Comparison of ENCODE assay signal across 13 mouse cellular contexts in genomic region chr12:85468666-85469065, GRCm38 (mm10). TPM values are rescaled to one million over a fixed set of nuclear protein-coding genes. Genes with fewer than 3 reads are reported as not detected.
DNase-seq lines count a peak whose midpoint lies in the region; ATAC-seq lines count a peak whose summit lies in the region.
"Had no signal": no experiment of that assay in that cellular context is flagged by ENCODE, and none has a peak within 500 bp of the region (broad histone marks: within the 10 kb centered on the region; RNA-seq: fewer than 3 reads in every experiment).

No protein-coding gene starts in this region.

- H3K27ac ChIP-seq in liver, embryonic 16.5 days (ENCODE audit: low read length) = peak overlapping the region; percentile 42
- H3K27ac ChIP-seq in midbrain, embryonic 10.5 days (replicated peaks) = no peak overlapping the region
- no peak overlapping the region for H3K27ac ChIP-seq in intestine, embryonic 16.5 days (ENCODE audit: low read length)
- H3K27ac ChIP-seq: limb, embryonic 10.5 days; midbrain, embryonic 15.5 days had no signal

- 12% methylated on average over 12 of the region's 12 CpGs for WGBS in liver, embryonic 16.5 days (ENCODE audit: insufficient replicate concordance)
- 92% methylated on average over 12 of the region's 12 CpGs for WGBS in midbrain, embryonic 10.5 days
- 76% methylated on average over 12 of the region's 12 CpGs for WGBS in intestine, embryonic 16.5 days

- H3K4me1 ChIP-seq in liver, embryonic 16.5 days (ENCODE audit: control insufficient read depth, low read depth, low read length) = peaks cover 18% of the 10 kb centered on the region
- H3K4me1 ChIP-seq in midbrain, embryonic 10.5 days = peaks cover 27% of the 10 kb centered on the region
- peaks cover 8% of the 10 kb centered on the region for H3K4me1 ChIP-seq in intestine, embryonic 16.5 days (ENCODE audit: control insufficient read depth, insufficient read depth, low read length)

- H3K36me3 ChIP-seq in liver, embryonic 16.5 days (ENCODE audit: control insufficient read depth, insufficient read depth) = no peaks in the 10 kb centered on the region
- no peaks in the 10 kb centered on the region for H3K36me3 ChIP-seq in midbrain, embryonic 10.5 days
- H3K36me3 ChIP-seq in intestine, embryonic 16.5 days (ENCODE audit: control insufficient read depth, insufficient read depth, low read length) = no peaks in the 10 kb centered on the region
- H3K36me3 ChIP-seq: limb, embryonic 10.5 days; midbrain, embryonic 15.5 days had no signal

- no peak overlapping the region for H3K9ac ChIP-seq in liver, embryonic 16.5 days (ENCODE audit: low read depth, low read length)
- no peak overlapping the region for H3K9ac ChIP-seq in intestine, embryonic 16.5 days (ENCODE audit: low read depth, low read length)
- H3K9ac ChIP-seq: midbrain, embryonic 15.5 days had no signal

- H3K4me2 ChIP-seq in liver, embryonic 16.5 days (ENCODE audit: low read depth, low read length) = no peak overlapping the region; the same call in 1 of the 2 replicates
- no peak overlapping the region for H3K4me2 ChIP-seq in intestine, embryonic 16.5 days (ENCODE audit: low read depth, low read length)
- H3K4me2 ChIP-seq: midbrain, embryonic 15.5 days had no signal

- peaks cover 55% of the 10 kb centered on the region for H3K27me3 ChIP-seq in liver, embryonic 16.5 days (ENCODE audit: control insufficient read depth, insufficient read depth, low read depth, low read length)
- peaks cover 31% of the 10 kb centered on the region for H3K27me3 ChIP-seq in midbrain, embryonic 10.5 days (ENCODE audit: low read depth, poor library complexity, severe bottlenecking)
- no peaks in the 10 kb centered on the region for H3K27me3 ChIP-seq in intestine, embryonic 16.5 days (replicated peaks; ENCODE audit: control insufficient read depth, insufficient read depth, low read length)
- H3K27me3 ChIP-seq: midbrain, embryonic 15.5 days had no signal

- no peak for ATAC-seq in liver, embryonic 16.5 days (ENCODE audit: low read depth)
- peak; percentile 74 for ATAC-seq in neutrophil, adult 5-6 weeks (ENCODE audit: extremely low read depth, insufficient number of reproducible peaks, low FRiP score, poor library complexity, severe bottlenecking)
- no peak for ATAC-seq in intestine, embryonic 16.5 days
- ATAC-seq: midbrain, embryonic 15.5 days had no signal

- peak; percentile 52 for DNase-seq in layer of hippocampus, adult 11-12 months (ENCODE audit: low spot score)
- no peak for DNase-seq in layer of hippocampus, postnatal 25 days (ENCODE audit: extremely low spot score in 1 of 2, low spot score in 1 of 2)
- DNase-seq in T-cell, adult 2 months (ENCODE audit: low spot score) = peak; percentile 75
- DNase-seq in midbrain, embryonic 10.5 days (ENCODE audit: low spot score) = no peak
- DNase-seq in retina, postnatal 1 day = no peak
- DNase-seq: embryo, embryonic 11 days; gastrocnemius, postnatal 25 days; kidney, postnatal 14 days had no signal

- no peak overlapping the region for H3K4me3 ChIP-seq in liver, embryonic 16.5 days (ENCODE audit: low read depth, low read length)
- H3K4me3 ChIP-seq in midbrain, embryonic 10.5 days = no peak overlapping the region
- no peak overlapping the region for H3K4me3 ChIP-seq in intestine, embryonic 16.5 days (ENCODE audit: low read length)
- H3K4me3 ChIP-seq: limb, embryonic 10.5 days; midbrain, embryonic 15.5 days had no signal

- H3K9me3 ChIP-seq in liver, embryonic 16.5 days (replicated peaks; ENCODE audit: control insufficient read depth, low read length) = no peaks in the 10 kb centered on the region
- no peaks in the 10 kb centered on the region for H3K9me3 ChIP-seq in midbrain, embryonic 10.5 days (replicated peaks)
- no peaks in the 10 kb centered on the region for H3K9me3 ChIP-seq in intestine, embryonic 16.5 days (ENCODE audit: control insufficient read depth, low read length)
- H3K9me3 ChIP-seq: limb, embryonic 10.5 days; midbrain, embryonic 15.5 days had no signal

RNA-seq across cellular contexts. Expression of gene Fos, which starts 5.0 kb away (rescaled TPM):
- 10 to 100 TPM; 10.7 to 13.9 TPM for total RNA-seq in layer of hippocampus, postnatal 25 days (2021)
- polyA plus RNA-seq in liver, embryonic 16.5 days (2015; fragmentation: Nextera tagmentation; extraction: Ambion mirVana) = 1.1 and 1.6 TPM in 2 replicates
- 1,256 and 1,280 TPM in 2 replicates for total RNA-seq in neutrophil, adult 5-6 weeks (2017)
- polyA plus RNA-seq in midbrain, embryonic 10.5 days (2016; fragmentation: Nextera tagmentation; extraction: Ambion mirVana) = 0.54 and 1.1 TPM in 2 replicates
- polyA plus RNA-seq in intestine, embryonic 16.5 days (2015; fragmentation: Nextera tagmentation; extraction: Ambion mirVana) = 6.4 and 6.6 TPM in 2 replicates

Comparison
In these comparisons a context has a peak if more than half of its experiments do, and no peak if none do; other contexts are left out.
1. DNase-seq: peak in layer of hippocampus, adult 11-12 months (single experiment) and T-cell, adult 2 months (single experiment); none in layer of hippocampus, postnatal 25 days (0 of 2), midbrain, embryonic 10.5 days (single experiment) and retina, postnatal 1 day (single experiment).